Mouse (Mus musculus): ENCODE results near the gene Mcrs1.
A peak's percentile ranks its signal among the peaks of the same experiment; 100 is the strongest.
"Not testable (repeated sequence)": the region's sequence is repeated elsewhere in the genome, so short reads cannot be mapped to it uniquely, and the experiment has no call there.

Mcrs1 gene

DNA sequence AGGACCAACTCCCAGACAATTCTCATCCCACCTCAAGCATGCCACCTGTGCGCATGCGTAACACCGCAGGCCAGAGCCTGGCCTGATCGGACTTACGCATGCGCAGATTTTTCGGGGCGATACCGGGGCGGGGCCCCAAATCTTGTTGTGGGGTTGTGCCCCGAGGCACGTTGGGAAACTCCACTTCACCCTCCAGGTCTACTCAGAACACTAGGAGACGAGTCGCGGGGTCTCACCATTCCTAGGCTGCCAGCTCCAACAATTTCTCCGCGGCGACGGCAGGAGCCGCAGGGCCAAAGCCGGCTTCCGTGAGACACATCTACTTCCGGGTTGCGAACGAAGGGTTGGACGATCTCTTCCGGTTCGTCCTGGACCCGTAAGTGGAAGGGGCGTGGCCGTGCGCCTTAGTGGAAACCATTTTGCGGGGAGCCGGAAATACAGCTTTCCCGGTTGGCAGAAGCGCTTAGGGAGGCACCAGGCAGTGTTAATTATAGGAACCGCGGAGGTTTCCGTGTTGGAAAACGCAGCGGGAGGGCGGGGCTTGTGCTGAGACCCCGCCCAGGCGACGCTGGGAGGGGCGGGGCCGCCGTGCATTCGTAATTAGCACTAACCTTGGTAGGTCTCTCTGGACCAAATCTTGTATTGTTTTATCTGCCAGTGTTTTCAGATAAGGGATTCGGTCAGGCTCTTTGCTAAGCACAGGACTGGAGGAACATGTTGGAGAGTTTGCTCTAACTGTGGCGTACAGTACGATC, at the start of gene Mcrs1:
Mcrs1 (minus strand) TSS at position 336 of the 755 bp plus-strand sequence.
- peak; percentile 95 for DNase-seq (ENCODE audit: extremely low spot score)

DNA sequence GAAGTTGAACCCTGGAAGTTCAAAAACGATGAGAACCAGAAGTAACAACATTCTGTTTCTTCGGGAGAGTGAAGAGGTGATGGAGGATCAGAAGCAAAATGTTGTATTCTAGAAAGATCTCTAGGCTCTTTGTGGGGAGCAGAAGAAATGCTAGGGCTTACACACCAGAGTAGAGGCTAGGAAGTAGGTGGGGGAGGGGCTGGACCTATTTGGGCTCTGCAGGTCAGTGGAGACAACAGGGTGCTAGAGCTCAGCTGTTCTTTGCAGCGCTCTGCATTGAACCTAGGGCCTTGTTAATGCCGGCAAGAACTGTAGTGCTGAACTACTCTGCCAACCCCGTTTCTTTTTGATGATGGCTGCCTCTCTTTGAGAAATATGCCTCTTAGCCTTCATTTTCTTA, 44.5 kb upstream of the Mcrs1 start:
- no peak for DNase-seq (ENCODE audit: extremely low spot score)

DNA sequence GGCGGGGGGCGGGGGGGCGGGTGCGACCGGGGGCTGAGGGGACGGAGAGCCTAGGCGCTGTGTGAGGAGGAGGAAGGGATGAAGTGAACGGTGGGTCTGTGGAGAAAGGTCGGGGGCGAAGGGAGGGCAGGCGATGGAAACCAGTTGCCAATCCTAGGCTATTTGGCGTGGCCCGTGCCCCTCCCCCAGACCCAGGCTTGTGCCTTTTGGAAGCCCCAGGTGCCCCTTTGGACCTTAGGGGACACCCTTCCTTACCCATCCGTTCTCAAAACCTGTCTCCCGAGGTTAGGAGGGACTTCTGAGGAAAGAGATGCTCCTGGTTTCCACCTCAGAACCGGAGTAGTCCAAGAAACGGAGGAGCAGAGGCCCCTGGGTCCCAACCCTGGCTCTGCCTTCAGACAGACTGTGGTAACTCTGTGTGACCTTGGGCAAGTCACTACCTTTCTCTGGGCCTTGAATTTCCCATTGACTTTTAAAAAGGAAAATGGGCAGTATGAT, 43.8 kb upstream of the Mcrs1 start, which contains the start of gene Fam186b:
Fam186b (minus strand) TSS at position 405 of the 498 bp plus-strand sequence.
- no peak for DNase-seq (ENCODE audit: extremely low spot score)

DNA sequence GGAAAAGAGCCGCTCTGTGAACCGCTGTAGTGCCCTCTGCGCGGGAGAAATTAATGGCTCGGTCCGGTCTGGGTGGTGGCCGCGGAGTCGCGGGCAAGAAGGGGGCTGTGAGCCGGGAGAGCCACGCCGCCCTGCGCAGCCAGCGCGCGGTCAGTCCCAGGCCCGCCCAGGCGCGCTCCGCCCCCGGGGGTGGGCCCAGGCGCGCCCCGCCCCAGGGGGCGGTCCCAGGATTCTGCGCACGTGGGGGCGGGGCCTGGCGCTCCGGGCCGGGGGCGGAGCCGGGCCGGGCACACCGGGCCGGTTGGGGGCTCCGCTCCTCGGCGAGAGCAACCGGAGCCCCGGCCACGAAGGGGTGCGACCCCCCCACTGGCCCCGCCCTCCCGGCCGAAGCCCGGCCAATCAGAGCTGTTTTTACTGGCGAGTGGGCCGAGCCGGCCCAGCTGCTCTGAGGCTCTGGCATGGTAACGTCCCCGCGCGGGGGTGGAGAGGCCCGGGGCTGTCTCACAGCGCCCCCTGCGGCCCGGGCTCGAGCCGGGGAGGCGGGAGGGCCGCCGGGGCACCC, 43.1 kb upstream of the Mcrs1 start, which contains the start of gene Prpf40b:
Prpf40b (plus strand) TSS at position 275 of the 562 bp plus-strand sequence.
- peak; percentile 96 for DNase-seq (ENCODE audit: extremely low spot score)

DNA sequence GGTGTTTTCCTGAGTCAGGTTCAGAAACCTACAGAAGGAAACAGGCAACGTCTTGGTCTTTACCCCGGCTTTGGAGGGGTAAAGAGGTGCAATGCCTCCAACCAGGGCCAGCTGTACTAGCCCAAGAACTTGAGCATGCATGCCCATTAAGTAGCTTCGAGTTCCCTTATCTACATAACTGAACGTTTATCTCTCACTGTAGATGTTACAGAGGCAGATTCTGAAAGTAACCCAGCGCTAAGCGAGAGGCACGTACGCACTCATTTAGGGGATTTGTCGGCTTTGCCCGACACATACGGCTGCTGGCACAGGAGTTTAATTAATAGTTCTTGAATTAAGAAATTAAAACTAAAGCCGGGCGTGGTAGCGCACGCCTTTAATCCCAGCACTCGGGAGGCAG, 42.5 kb upstream of the Mcrs1 start:
- DNase-seq (ENCODE audit: extremely low spot score) = no peak

DNA sequence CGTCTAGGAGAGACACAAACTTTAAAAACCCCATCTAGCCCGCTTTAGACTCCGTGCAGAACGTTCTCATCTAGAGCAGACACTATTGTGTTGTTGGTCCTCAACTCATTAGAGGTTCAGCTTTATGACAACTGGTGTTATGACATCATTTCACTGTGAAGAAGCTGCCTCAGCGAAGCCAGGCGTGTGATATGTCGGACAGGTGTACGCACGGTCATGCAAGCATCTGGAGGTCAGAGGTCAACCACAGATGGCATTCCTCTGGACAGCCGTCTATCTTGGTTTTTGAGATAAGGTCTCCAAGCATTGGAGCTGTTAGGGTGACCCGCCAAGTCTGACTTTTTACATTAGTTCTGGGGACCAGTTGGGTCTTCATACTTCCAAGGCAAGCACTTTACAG, 38.8 kb upstream of the Mcrs1 start:
- DNase-seq (ENCODE audit: extremely low spot score) = no peak

DNA sequence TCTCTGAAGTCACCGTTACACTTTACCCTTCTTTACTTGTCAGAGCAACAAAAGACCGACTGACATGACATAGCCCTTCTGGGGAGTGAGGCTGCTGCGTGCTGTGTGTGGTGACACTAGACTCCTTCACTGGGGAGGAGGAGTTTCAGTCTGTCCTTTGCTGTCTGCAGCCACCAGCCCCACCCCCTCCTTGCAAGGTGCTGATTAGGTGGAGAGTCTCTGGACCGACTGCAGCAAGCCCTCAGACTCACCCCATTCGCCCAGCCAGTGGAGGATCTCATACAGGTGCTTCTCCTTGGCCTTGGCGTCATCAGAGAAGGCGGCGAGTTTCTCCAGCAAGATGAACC, 33.4 kb upstream of the Mcrs1 start:
- DNase-seq (ENCODE audit: extremely low spot score) = no peak

DNA sequence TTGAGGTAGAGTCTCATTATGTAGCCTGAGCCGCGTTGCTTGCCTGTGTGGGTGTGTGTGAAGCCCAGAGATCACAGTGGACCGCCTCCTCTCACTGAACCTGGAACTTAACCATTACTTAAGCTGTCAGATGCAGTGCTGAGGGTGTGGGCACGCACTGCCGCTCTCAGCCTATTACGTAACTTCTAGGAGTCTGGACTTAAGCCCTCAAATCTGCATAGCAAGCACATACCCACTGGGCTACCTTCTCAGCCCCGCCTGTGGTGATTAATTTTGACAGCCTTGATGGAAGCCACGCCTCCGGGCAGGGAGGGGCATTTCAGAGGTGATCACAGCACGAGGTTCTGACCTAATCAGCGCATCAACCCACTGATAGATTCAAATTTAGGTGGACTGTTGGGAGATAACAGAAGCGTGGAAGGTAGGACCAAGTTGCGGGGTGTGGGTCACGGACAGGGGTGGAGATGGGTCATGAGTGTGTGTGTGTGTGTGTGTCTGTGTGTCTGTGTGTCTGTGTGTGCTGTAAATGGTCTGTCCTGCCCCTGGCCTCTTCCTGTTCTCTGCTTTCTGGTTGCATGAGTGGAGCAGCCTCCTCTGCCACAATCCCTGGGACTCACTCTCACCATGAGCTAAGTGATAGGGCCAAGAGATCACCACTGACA, 32.9 kb upstream of the Mcrs1 start:
- no peak for DNase-seq (ENCODE audit: extremely low spot score)

DNA sequence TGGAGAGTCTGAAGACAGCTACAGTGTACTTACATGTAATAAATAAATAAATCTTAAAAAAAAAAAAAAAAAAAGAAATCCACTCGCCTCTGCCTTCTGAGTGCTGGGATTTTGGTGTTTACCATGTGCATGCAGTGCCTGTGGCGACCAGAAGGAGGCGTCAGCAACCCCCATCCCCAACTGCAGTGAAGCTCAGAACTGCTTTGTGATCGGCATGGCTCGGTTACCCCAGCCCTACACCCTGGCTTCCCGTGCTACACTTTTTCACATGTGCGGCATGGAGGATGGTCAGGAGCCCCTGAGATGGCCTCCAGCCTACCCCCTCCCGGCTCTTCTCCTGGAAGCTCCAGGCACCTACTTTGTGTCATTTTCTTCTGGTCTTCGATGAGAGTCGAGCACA, 31.7 kb upstream of the Mcrs1 start:
- no peak for DNase-seq (ENCODE audit: extremely low spot score)

DNA sequence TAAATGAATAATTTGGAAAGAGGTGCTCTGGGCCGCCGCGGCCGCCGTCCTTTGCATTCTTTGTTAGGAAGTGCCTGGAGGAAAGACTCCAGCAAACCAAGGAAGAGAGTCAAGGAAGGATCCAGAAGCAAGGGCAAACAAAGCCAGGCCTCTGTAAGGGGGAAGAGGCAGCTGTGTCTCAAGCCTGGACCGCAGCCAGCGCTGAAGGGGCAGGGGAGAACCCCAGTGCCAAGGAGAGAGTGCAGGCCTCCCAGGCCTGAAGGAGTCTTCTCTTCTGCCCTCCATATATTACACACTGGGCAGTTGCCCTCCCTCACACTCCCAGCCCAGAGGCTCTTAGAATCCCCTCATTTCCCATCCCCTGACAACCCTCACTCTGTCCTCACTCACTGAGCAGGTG, 26.5 kb upstream of the Mcrs1 start:
- DNase-seq (ENCODE audit: extremely low spot score) = no peak

DNA sequence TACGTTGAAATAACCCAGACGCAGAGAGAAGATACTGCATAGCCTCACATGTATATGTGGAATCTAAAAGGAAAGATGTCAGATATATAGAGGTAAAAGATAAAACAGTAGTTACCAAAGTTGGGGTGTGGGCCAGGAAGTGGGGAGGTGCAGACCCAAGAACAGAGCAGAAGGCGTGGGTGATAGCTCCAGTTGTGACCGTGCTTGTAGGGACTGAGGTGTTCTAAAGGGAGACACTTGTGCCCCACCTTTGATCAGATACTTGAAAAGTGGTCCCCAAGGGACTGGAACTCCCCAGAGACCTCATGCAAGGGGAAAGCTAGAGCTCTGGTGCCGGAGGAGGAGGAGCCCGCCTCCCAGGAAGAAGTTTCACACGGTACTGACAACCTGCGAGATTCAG, 24.3 kb upstream of the Mcrs1 start:
- no peak for DNase-seq (ENCODE audit: extremely low spot score)

DNA sequence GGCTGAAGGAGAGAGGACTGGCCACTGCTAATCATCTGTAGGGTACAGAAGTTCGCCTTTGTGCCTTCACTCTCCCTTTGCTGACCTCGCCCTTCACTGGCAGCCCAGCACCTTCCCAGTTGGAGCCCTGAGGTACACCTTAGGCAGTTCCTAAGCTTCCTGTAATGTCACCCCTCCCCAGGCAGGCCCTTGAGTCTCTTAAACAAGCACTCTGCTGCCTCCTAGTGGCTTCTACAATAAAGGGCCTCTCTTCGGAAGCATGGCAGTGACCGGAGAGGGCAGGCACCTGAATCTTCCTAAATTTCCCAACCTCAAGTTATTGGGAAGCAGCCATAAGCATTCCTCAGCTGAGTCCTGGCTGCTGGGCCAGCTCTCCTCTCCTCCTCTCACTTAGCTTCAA, 13.9 kb upstream of the Mcrs1 start:
- DNase-seq (ENCODE audit: extremely low spot score) = peak; percentile 74

DNA sequence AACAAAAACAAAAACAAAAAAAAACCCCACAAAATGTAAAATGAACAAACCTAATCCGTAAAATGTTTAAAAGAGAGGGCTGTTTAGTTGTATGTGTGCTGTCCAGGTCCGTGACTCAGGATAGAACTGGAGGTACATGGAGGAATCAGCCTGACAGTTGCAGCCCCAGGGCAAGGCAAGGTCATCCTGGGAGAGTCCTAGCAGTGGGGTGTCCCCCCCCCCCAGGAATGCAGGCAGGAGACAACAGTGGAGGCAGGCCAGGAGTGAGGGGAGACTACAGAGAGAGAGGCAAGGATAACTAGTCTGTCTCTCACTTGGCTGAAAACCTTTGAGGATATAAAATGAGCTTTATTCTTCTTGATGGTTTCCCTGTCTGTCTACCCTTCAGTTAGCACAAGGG, 12.6 kb upstream of the Mcrs1 start:
- DNase-seq (ENCODE audit: extremely low spot score) = no peak

DNA sequence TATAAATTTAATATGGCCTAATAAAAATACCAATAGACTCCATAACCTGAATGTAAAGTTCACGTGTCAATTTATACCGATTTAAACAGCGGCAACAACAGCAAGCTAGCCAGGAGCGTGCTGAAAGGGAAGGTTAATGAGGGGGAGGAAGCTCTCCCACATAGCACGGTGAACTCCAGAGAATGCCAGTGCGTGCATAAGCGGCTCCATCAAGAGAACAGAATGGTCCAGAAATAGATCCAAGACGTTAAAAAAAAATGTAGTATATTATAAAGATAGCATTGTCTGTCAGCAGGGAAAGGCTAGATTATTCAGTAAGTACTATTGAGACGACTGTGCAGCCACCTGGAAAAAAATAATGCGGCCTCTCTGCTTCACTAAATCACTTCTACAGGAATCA, 10.9 kb upstream of the Mcrs1 start:
- no peak for DNase-seq (ENCODE audit: extremely low spot score)

DNA sequence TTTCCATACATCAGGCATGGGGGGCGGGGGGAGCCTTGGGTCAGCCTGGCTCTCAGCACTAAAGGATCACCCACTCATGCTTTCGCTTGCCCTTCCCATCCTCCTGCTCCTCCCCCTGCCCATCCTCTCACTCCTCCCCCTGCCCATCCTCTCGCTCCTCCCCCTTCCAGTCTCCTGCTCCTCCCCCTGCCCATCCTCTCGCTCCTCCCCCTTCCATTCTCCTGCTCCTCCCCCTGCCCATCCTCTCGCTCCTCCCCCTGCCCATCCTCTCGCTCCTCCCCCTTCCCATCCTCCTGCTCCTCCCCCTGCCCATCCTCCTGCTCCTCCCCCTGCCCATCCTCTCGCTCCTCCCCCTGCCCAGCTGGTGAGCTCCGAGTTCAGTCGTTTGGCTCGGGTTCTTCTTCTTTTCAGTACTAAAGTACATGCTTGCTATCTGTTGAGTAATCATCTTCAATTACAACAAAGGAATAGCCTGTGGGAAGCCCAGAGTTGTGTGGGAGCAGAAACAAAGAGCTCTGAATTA, 8.0 kb upstream of the Mcrs1 start:
- peak; percentile 88 for DNase-seq (ENCODE audit: extremely low spot score)

DNA sequence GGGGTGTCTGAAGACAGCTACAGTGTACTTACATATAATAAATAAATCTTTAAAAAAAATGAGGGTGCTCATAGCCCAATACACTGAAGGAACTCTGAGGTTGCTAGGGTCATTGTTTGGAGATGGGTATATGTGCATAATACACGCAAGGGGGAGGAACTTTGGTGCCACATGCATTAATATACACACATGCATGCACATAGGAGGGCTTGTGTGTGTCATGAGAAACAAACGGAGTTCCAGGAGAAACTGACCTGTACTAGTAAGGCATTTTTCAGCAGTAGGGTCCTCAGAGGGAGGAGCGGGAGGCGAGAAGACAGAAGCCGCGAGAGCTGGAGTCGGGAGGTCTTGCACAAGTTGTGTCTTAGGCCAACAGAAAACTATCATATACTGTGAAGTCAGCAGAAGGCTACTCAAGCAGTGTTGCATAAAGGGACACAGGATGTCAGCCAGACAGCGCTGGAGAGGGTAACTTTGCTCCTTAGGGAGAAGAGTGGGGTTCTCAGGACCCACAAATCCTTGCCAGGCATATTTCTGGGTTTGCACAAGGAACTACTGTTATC, 7.5 kb upstream of the Mcrs1 start:
- DNase-seq (ENCODE audit: extremely low spot score) = no peak

DNA sequence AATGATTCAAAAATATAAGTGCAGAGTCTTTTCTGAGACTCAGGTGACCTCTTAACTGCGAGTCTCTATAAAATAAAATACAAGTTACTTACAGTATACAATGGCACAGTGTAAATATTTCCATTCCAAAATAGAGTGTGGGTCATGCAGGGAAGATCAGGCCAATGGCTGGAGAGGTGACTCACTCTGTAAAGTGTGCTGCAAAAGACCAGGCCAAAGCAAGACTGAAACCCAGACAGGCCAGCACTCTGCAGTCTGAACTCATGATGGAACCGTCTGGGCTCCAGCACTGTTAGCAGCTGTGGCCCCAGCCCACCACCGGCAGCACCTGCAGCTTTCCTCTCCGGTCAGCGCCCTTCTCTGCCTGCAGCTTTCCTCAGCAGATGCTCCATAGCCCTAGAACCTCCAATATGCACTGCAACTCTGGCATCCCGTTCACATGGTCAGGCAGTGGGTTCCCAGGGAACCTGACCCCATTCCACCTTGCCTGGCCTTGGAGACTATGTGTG, 3.5 kb upstream of the Mcrs1 start:
- no peak for DNase-seq (ENCODE audit: extremely low spot score)

DNA sequence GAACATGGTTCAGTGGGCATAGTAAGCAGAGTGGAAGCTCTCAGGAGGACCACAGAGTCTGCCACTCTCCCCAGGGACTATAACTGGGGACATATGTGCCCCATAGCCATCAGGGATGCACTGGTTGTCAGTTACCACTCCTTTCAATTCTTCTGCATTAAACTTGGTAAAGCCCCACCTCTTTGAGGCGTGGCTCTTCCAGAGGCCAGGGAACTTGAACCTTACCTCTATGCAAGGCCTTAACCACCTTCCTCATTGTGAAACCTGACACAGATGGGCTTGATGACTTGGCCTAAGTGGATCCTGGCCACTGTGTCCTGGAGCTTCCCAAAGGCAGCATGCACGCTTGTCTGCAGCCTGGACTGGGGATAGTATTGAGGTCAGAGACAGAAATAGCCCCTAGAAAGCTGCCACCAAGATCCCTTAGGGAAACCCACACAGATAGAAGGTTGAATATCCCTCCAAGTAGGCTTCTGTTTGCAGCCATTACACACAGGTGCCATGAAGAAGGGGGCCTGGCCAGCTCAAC, 2.8 kb upstream of the Mcrs1 start:
- DNase-seq (ENCODE audit: extremely low spot score) = no peak

DNA sequence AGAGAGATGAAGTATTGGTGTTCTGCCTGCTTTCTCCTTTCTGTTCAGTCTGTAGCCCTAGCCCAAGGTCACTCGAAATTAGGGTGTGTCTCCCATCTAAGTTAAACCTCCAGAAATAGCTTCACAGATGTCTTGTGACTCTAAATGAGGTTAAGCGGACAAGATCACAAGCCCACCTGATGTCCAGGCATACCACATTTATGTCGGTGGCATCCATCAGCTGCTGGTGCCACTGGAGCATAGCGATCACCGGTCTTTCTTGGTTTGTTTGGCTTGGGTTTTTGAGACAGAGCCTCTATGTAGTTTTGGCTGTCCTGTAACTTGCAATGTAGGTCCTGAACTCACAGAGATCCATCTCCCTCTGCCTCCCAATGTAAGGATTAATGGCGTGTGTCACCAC, 2.0 kb upstream of the Mcrs1 start:
- DNase-seq (ENCODE audit: extremely low spot score) = no peak

DNA sequence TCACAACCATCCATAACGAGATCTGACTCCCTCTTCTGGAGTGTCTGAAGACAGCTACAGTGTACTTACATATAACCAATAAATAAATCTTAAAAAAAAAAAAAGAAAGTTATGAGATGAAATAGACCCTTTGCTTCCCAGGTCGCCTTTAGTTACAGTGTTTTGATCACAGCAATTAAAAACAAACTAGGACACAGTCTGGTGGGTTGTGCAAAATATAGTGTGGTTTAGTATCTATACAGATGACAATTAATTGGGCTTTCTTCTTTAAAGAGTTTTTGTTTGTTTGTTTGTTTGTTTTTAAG, 1.4 kb upstream of the Mcrs1 start:
- not testable (repeated sequence) for DNase-seq (ENCODE audit: extremely low spot score)

DNA sequence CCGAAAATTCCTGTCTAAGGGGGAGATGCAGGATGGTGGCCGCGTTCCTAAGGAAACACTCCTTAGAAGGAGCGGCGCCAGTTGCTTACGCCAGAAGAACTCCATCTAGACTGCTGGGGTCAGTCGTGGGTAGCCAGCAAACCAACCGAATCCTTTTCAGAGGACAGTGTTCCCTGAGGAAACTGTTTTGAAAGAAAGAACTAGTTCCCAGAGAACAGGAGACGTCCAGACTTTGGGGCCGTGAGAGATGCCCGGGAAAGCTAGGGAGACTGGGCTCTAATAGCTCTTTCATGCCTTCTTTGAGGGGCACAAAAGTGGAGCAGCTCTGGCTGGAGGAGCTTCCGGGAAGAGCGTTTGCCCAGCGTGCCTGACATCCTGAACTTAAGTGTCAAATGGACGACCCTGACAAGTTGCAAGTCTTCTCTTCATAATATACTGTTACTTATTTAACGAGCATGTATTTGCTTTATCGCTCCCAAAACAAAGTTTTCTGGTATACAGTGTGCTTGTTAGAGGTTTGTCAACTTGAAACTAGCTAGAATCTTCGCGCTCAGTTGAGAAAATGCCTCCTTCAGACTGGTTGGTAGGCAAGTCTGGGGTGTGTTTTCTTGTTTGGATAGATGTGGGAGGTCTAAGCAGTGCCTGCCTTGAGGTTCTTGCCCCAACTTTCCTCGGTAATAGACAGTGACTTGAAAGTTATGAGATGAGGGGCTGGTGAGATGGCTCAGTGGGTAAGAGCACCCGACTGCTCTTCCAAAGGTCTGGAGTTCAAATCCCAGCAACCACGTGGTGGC, 817 bp upstream of the Mcrs1 start:
- peak; percentile 25 for DNase-seq (ENCODE audit: extremely low spot score)

Measured in embryo, embryonic 9.5 days (tissue).